Mouse (Mus musculus): ENCODE data around the gene Fam166a. TPM values are rescaled to one million over a fixed set of nuclear protein-coding genes. Genes with fewer than 3 reads are reported as not detected.

The Fam166a gene
- polyA plus RNA-seq, 1 experiment from 2014 or later: not detected

GRCm38 (mm10) chr2:25177685-25178084, 40.9 kb upstream of the Fam166a start:
- no peak for ATAC-seq (ENCODE audit: insufficient number of reproducible peaks, insufficient read depth, low FRiP score, low TSS enrichment, low read depth)
- H3K36me3 ChIP-seq: no peaks in the 10 kb centered on the region
- H3K27ac ChIP-seq: peak overlapping the region; percentile 64
- peaks cover 65% of the 10 kb centered on the region for H3K4me1 ChIP-seq (replicated peaks)
- peak overlapping the region; percentile 8; the same call in 1 of the 2 replicates for H3K9ac ChIP-seq (replicated peaks)
- no peaks in the 10 kb centered on the region for H3K9me3 ChIP-seq
- 0 out of 2 replicates have a peak overlapping the region, but pooled peaks have one; percentile 2 for H3K4me3 ChIP-seq (replicated peaks)
- under 1% methylated on average over 6 of the region's 6 CpGs for WGBS
- peak overlapping the region; percentile 35 for H3K4me2 ChIP-seq
- H3K27me3 ChIP-seq: peaks cover 49% of the 10 kb centered on the region

- no peak for ATAC-seq (ENCODE audit: insufficient number of reproducible peaks, insufficient read depth, low FRiP score, low TSS enrichment, low read depth)
- no peaks in the 10 kb centered on the region for H3K36me3 ChIP-seq
- WGBS: 23% methylated on average over 10 of the region's 10 CpGs
- H3K9ac ChIP-seq (replicated peaks): no peak overlapping the region
- peaks cover 65% of the 10 kb centered on the region for H3K4me1 ChIP-seq (replicated peaks)
- H3K4me2 ChIP-seq: peak overlapping the region; percentile 35
- no peaks in the 10 kb centered on the region for H3K9me3 ChIP-seq
- no peak overlapping the region for H3K4me3 ChIP-seq (replicated peaks)
- H3K27me3 ChIP-seq: peaks cover 55% of the 10 kb centered on the region
- H3K27ac ChIP-seq: peak overlapping the region; percentile 64
These were observed 40.1 kb upstream of the Fam166a start for GRCm38 (mm10) chr2:25178285-25178972.

GRCm38 (mm10) chr2:25179566-25180217, 38.9 kb upstream of the Fam166a start:
- H3K9ac ChIP-seq (replicated peaks): peak overlapping the region; percentile 27; the same call in 1 of the 2 replicates
- no peaks in the 10 kb centered on the region for H3K9me3 ChIP-seq
- H3K27ac ChIP-seq: peak overlapping the region; percentile 57
- peaks cover 68% of the 10 kb centered on the region for H3K27me3 ChIP-seq
- 14% methylated on average over 15 of the region's 15 CpGs for WGBS
- no peaks in the 10 kb centered on the region for H3K36me3 ChIP-seq
- peak overlapping the region; percentile 58 for H3K4me3 ChIP-seq (replicated peaks)
- H3K4me2 ChIP-seq: peak overlapping the region; percentile 86
- H3K4me1 ChIP-seq (replicated peaks): peaks cover 65% of the 10 kb centered on the region
- 0 out of 2 replicates have a peak, but pooled peaks have one; percentile 0 for ATAC-seq (ENCODE audit: insufficient number of reproducible peaks, insufficient read depth, low FRiP score, low TSS enrichment, low read depth)

- peaks cover 67% of the 10 kb centered on the region for H3K4me1 ChIP-seq (replicated peaks)
- peaks cover 76% of the 10 kb centered on the region for H3K27me3 ChIP-seq
- H3K9ac ChIP-seq (replicated peaks): peak within 1 kb of the TSS; percentile 54
- no peaks in the 10 kb centered on the region for H3K36me3 ChIP-seq
- under 1% methylated on average over 35 of the region's 35 CpGs for WGBS
- ATAC-seq (ENCODE audit: insufficient number of reproducible peaks, insufficient read depth, low FRiP score, low TSS enrichment, low read depth): peak; percentile 68; the same call in 1 of the 2 replicates
- H3K9me3 ChIP-seq: no peaks in the 10 kb centered on the region
- peak within 1 kb of the TSS; percentile 86 for H3K4me2 ChIP-seq
- H3K4me3 ChIP-seq (replicated peaks): peak within 1 kb of the TSS; percentile 58
- peak within 1 kb of the TSS; percentile 67 for H3K27ac ChIP-seq
These were observed 38.1 kb upstream of the Fam166a start, which contains the start of gene Nrarp for GRCm38 (mm10) chr2:25180478-25180903. TSS of gene Nrarp (plus strand) at chr2:25180758.

GRCm38 (mm10) chr2:25180973-25181890, 37.3 kb upstream of the Fam166a start:
- H3K9me3 ChIP-seq: no peaks in the 10 kb centered on the region
- H3K4me1 ChIP-seq (replicated peaks): peaks cover 60% of the 10 kb centered on the region
- WGBS: under 1% methylated on average over 100 of the region's 100 CpGs
- peak; percentile 12; the same call in 1 of the 2 replicates for ATAC-seq (ENCODE audit: insufficient number of reproducible peaks, insufficient read depth, low FRiP score, low TSS enrichment, low read depth)
- peak overlapping the region; percentile 58 for H3K4me3 ChIP-seq (replicated peaks)
- H3K27me3 ChIP-seq: peaks cover 76% of the 10 kb centered on the region
- H3K36me3 ChIP-seq: no peaks in the 10 kb centered on the region
- peak overlapping the region; percentile 67; the same call in 1 of the 2 replicates for H3K27ac ChIP-seq
- peak overlapping the region; percentile 86 for H3K4me2 ChIP-seq
- H3K9ac ChIP-seq (replicated peaks): peak overlapping the region; percentile 54

GRCm38 (mm10) chr2:25181891-25182397, 36.6 kb upstream of the Fam166a start:
- H3K27ac ChIP-seq: peak overlapping the region; percentile 67; the same call in 1 of the 2 replicates

GRCm38 (mm10) chr2:25182664-25183063, 35.9 kb upstream of the Fam166a start:
- Histone ChIP-seq H3K36me3 (no peaks in the 10 kb centered on the region), H3K9ac (replicated peaks) (no peak overlapping the region), H3K27me3 (peaks cover 78% of the 10 kb centered on the region), H3K27ac (no peak overlapping the region), H3K9me3 (no peaks in the 10 kb centered on the region), H3K4me2 (peak overlapping the region; percentile 86), H3K4me1 (replicated peaks) (peaks cover 46% of the 10 kb centered on the region), H3K4me3 (replicated peaks) (peak overlapping the region; percentile 9; the same call in 1 of the 2 replicates)
- 24% methylated on average over 6 of the region's 6 CpGs for WGBS
- no peak for ATAC-seq (ENCODE audit: insufficient number of reproducible peaks, insufficient read depth, low FRiP score, low TSS enrichment, low read depth)

More at GRCm38 (mm10) chr2:25181891-25182397, 36.6 kb upstream of the Fam166a start:
- Histone ChIP-seq H3K4me3 (replicated peaks) (peak overlapping the region; percentile 58), H3K27me3 (peaks cover 81% of the 10 kb centered on the region), H3K4me1 (replicated peaks) (peaks cover 53% of the 10 kb centered on the region), H3K9me3 (no peaks in the 10 kb centered on the region), H3K9ac (replicated peaks) (peak overlapping the region; percentile 54; the same call in 1 of the 2 replicates), H3K36me3 (no peaks in the 10 kb centered on the region), H3K4me2 (peak overlapping the region; percentile 86)
- ATAC-seq (ENCODE audit: insufficient number of reproducible peaks, insufficient read depth, low FRiP score, low TSS enrichment, low read depth): no peak
- 1% methylated on average over 17 of the region's 17 CpGs for WGBS

GRCm38 (mm10) chr2:25183336-25183735, 35.2 kb upstream of the Fam166a start:
- 69% methylated on average over 2 of the region's 2 CpGs for WGBS
- no peaks in the 10 kb centered on the region for H3K36me3 ChIP-seq
- no peaks in the 10 kb centered on the region for H3K9me3 ChIP-seq
- peaks cover 39% of the 10 kb centered on the region for H3K4me1 ChIP-seq (replicated peaks)
- H3K27me3 ChIP-seq: peaks cover 73% of the 10 kb centered on the region
- peak overlapping the region; percentile 8; the same call in 1 of the 2 replicates for H3K4me2 ChIP-seq
- H3K27ac ChIP-seq: no peak overlapping the region
- no peak overlapping the region for H3K4me3 ChIP-seq (replicated peaks)
- no peak overlapping the region for H3K9ac ChIP-seq (replicated peaks)
- ATAC-seq (ENCODE audit: insufficient number of reproducible peaks, insufficient read depth, low FRiP score, low TSS enrichment, low read depth): no peak

- Histone ChIP-seq H3K36me3 (no peaks in the 10 kb centered on the region), H3K27me3 (peaks cover 67% of the 10 kb centered on the region), H3K9ac (replicated peaks) (no peak overlapping the region), H3K4me1 (replicated peaks) (peaks cover 29% of the 10 kb centered on the region), H3K27ac (no peak overlapping the region), H3K4me2 (no peak overlapping the region), H3K4me3 (replicated peaks) (no peak overlapping the region), H3K9me3 (no peaks in the 10 kb centered on the region)
- ATAC-seq (ENCODE audit: insufficient number of reproducible peaks, insufficient read depth, low FRiP score, low TSS enrichment, low read depth): no peak
- 97% methylated on average over 7 of the region's 7 CpGs for WGBS
These were observed 34.0 kb upstream of the Fam166a start for GRCm38 (mm10) chr2:25184496-25184895.
